Mouse (Mus musculus) retina, postnatal 7 days (tissue): Measurements from ENCODE around the gene Adcy1.

ENCODE experiments used
- DNase-seq: peaks from one replicate; pipeline ENCODE4 v3.0.0-alpha.2; 2012; ENCODE audit warnings: low read depth, low spot score

The Adcy1 gene

GRCm38 (mm10) chr11:7063001-7063584 lies at the start of gene Adcy1:
TSS of gene Adcy1 (plus strand) at chr11:7063489.
- peak; percentile 40 for DNase-seq

DNA sequence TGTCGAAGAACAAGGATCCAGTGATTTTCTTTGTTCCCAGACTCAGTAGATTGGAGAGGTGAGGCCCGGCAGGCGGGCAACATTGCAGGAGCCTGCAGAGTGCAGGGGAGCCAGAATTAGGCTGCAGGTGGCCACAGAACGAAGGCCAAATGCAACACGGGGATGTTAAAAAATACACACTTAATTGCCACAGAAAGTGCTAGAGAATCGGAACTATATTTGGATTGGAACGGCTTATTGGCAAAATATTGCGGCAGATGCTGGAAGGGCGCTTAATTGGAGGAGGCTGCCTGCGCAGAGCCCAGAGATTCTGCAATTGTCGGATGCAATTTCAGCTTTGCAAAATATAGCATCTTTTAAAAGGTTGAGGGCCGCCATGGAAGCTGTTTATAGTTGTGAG lies 46.4 kb upstream of the Adcy1 start:
- DNase-seq: no peak

- DNase-seq: no peak
Observed at GRCm38 (mm10) chr11:7018078-7018477, 45.2 kb upstream of the Adcy1 start.

DNA sequence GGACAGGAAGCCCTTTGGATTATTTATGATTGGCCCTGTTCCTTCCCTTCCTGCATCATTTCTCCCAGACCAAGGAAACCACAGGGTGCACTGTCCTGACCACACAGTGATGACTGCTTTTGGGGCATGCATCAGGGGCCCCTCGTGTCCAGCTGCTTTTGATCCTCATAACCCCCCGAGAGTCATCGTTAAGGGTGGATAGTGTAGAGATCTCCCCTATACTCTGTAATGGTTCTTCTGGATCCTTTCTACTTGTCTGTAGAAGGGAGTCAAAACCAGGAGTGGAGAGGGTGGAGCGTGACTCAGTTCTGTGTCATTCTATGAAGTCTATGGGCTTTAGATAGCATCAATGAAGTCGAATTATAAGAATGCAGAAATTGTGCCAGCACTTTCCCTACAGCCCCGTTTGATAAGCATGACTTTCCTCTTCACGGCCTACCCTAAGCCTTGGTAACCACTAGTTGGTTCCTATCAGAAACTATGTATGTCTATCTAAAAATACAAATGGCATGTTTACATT lies 44.2 kb upstream of the Adcy1 start:
- no peak for DNase-seq

- DNase-seq: no peak
Observed at GRCm38 (mm10) chr11:7033063-7033462, 30.2 kb upstream of the Adcy1 start.

GRCm38 (mm10) chr11:7039722-7040121 lies 23.6 kb upstream of the Adcy1 start:
- no peak for DNase-seq

GRCm38 (mm10) chr11:7040801-7041200 lies 22.5 kb upstream of the Adcy1 start:
- no peak for DNase-seq

DNA sequence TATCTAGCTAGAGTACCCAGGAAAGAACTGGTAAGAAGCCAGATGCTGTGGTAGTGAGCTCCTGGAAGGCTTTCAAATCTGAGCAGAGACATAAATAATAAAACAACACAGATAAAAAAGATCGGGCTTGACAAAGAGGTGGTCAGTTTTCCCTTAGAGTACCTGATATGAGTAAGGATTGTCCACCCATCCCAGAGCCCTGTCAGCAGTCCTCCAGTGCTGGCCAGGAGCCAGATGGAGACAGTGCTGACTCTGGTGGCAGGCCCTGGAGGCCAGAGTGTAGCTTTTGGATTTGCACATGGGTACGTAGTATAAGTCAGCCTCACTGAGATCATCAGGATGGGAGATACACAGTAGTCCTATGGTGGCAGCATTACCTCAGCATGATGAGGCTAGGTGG lies 16.1 kb upstream of the Adcy1 start:
- DNase-seq: no peak

DNA sequence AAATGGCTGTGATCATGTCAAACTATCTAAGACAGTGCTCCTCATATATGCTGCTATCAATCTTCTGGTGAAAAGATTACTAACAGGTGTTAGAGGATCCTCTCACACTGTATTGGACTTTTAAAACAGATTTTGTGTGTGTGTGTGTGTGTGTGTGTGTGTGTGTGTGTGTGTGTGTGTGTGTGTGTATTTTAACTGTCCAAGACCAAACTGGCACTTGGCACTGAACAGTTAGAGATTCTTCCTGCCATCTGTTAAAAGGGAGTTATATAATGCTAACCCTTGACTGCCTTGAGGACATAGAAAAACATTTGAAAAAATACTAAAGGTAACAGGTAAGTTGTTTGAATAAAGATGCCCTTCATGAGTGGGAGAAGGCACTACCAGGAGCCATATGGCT lies 15.7 kb upstream of the Adcy1 start:
- DNase-seq: no peak

- DNase-seq: no peak
Observed at GRCm38 (mm10) chr11:7053710-7054109, 9.6 kb upstream of the Adcy1 start.

DNA sequence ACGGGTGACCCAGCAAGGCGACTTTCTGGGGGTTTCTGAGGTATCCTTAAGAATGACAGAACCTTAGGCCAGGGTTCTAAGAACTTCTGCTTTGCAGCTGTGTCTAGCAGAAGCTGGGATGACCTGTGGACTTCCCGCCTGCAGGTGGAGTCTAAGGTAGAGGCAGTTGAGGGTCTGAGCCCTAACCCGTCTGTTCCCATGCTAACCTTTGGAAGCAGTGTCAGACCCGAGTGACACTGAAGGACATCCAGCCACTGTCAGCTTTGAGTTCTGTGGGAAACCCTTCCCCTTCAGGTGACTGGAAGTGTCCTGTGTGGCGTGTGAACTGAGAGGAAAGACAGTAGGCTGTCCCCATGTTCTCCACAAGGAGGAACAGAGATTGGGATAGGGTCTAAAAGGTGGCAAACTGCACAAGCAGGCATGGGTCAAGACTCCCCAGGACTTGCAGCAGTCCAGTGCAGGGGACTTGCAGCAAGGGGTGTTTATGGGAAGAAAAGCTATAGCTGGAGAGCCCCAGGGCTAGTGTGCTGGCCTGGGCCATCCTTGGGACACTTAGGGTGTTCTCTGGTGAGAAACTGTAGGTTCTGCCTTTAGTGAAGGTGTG lies 8.5 kb upstream of the Adcy1 start:
- no peak for DNase-seq

DNA sequence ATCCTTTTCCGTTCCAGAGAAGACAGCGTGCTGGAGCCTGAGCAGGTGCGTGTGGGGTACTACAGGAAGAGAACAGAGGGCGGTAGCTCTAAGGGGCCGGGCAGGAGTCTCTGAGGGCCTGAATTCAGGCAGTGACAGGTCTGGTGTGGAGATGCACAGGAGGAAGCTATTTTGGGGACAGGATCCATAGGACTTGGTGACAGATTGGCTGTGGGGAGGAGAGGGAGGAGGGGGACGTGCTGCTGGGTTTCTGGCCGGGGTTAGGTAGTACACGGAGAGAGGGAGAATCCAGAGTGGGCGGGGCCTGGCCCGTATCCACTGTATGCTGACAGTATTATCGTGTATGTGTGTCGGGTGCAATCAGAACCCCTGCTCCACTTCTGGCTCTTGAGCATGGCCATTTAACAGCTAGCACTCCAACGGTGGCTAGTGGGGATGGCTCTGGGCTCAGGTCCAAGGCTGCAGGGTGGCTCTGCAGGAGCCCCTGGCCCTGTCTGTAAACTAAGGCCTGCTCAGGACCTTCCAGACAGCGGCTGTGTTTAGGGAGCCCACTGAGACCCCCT lies 7.8 kb upstream of the Adcy1 start:
- DNase-seq: peak; percentile 49

GRCm38 (mm10) chr11:7056121-7056520 lies 7.2 kb upstream of the Adcy1 start:
- peak; percentile 82 for DNase-seq

DNA sequence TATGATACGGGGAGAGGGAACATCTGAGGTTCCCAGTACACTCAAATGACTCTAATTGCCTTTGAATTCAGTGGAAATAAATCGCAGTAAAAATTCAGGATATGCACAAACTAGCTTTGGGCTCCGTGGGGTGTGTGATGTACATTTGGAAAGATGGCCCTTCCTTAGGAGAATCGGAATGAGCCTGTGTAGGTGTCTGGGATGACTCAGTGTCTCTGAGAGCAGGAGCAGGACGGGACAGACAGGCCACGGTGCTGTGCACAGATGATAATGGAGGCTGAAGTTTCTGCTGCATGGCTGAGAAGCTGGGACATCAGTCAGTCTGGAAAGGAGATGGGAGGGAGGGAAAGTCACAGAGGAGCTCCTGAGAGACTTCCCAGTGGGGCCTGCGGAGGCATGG lies 5.5 kb upstream of the Adcy1 start:
- no peak for DNase-seq

DNA sequence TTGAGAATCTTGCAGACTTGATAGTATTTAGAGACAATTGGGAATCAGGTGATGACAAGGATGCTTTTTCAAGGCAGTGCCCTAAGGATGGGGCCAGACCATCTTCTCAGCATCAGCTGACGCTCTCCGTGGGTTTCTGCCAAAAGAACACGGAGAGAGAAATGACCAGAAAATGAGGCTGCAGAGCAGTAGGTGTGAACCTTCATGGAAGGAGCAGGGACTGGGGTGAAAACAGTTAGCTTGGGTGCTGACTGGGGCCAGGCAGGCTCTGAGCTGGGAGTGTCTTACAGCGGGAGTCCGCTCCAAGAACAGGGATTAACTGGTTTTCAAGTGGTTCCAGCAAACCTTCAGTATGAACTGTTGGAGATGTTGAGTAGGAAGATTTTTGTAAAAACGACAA lies 1.3 kb upstream of the Adcy1 start:
- DNase-seq: no peak

GRCm38 (mm10) chr11:7062566-7062965 lies 723 bp upstream of the Adcy1 start:
- DNase-seq: no peak

DNA sequence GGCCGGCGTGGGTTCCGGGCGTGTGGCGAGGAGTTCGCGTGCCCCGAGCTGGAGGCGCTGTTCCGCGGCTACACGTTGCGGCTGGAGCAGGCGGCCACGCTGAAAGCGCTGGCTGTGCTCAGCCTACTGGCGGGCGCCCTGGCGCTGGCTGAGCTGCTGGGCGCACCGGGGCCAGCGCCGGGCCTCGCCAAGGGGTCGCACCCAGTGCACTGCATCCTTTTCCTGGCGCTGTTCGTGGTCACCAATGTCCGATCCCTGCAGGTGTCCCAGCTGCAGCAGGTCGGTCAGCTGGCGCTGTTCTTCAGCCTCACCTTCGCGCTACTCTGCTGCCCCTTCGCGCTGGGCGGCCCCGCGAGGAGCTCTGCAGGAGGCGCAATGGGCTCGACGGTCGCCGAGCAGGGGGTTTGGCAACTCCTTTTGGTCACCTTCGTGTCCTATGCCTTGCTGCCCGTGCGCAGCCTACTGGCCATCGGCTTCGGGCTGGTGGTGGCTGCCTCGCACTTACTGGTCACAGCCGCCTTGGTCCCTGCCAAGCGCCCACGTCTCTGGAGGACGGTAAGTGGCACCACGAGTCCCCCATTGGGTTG lies 485 bp downstream of the Adcy1 start:
- peak; percentile 20 for DNase-seq

GRCm38 (mm10) chr11:7064484-7065185 lies 1.3 kb downstream of the Adcy1 start:
- DNase-seq: no peak

- DNase-seq: no peak
Observed at GRCm38 (mm10) chr11:7065388-7065787, 2.1 kb downstream of the Adcy1 start.

DNA sequence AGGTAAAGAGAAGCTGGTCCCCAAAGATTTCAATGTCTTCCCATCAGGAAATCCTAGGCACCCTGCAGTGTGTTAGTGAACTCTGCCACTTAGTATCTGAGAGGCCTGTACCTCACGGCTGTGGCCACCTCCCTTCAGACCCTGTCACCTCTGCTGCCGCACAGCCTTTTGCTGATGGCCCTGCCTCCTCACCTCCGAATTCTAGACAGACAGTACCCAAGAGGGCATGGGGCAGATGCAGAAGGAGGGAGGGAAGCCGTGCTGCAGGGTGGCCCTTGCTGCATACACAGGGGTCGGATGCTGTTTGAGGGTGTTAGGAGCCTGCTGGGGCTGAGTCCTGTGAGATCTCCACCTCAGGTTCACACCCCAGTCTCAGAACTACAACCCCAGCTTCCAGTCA lies 2.6 kb downstream of the Adcy1 start:
- DNase-seq: no peak

- DNase-seq: no peak
Observed at GRCm38 (mm10) chr11:7067263-7067662, 4.0 kb downstream of the Adcy1 start.
